Mouse (Mus musculus): ENCODE data around the gene Noct. TPM values are rescaled to one million over a fixed set of nuclear protein-coding genes. Genes with fewer than 3 reads are reported as not detected.
"Not testable (repeated sequence)": the region's sequence is repeated elsewhere in the genome, so short reads cannot be mapped to it uniquely, and the experiment has no call there.

Noct gene
- 8.5 and 9.3 TPM in 2 replicates for polyA plus RNA-seq (2015; fragmentation: Nextera tagmentation; extraction: Ambion mirVana)

GRCm38 (mm10) chr3:51224363-51225225 lies at the start of gene Noct:
Noct (plus strand) TSS chr3:51224447.
- Histone ChIP-seq H3K27me3 (replicated peaks) (no peaks in the 10 kb centered on the region), H3K9me3 (no peaks in the 10 kb centered on the region), H3K4me1 (no peaks in the 10 kb centered on the region), H3K4me3 (replicated peaks) (peak within 1 kb of the TSS; percentile 94), H3K4me2 (peak within 1 kb of the TSS; percentile 71), H3K9ac (peak within 1 kb of the TSS; percentile 82), H3K27ac (peak within 1 kb of the TSS; percentile 92), H3K36me3 (no peaks in the 10 kb centered on the region)
- ATAC-seq (ENCODE audit: insufficient read depth, low FRiP score, low read depth) = peak; percentile 90
- under 1% methylated on average over 96 of the region's 100 CpGs for WGBS

GRCm38 (mm10) chr3:51178158-51178557 lies 46.1 kb upstream of the Noct start:
- no peak for ATAC-seq (ENCODE audit: insufficient read depth, low FRiP score, low read depth)
- H3K36me3 ChIP-seq = no peaks in the 10 kb centered on the region

GRCm38 (mm10) chr3:51179460-51180146 lies 44.6 kb upstream of the Noct start:
- H3K9me3 ChIP-seq = no peaks in the 10 kb centered on the region
- H3K36me3 ChIP-seq = no peaks in the 10 kb centered on the region
- H3K27me3 ChIP-seq (replicated peaks) = no peaks in the 10 kb centered on the region
- no peak for ATAC-seq (ENCODE audit: insufficient read depth, low FRiP score, low read depth)
- H3K27ac ChIP-seq = no peak overlapping the region
- H3K9ac ChIP-seq = no peak overlapping the region
- no peak overlapping the region for H3K4me2 ChIP-seq
- 0 out of 2 replicates have a peak, but pooled peaks cover 3% of the 10 kb centered on the region for H3K4me1 ChIP-seq
- no peak overlapping the region for H3K4me3 ChIP-seq (replicated peaks)
- 89% methylated on average over 6 of the region's 6 CpGs for WGBS

More at GRCm38 (mm10) chr3:51178158-51178557, 46.1 kb upstream of the Noct start:
- WGBS = 40% methylated on average over 10 of the region's 10 CpGs
- 0 out of 2 replicates have a peak, but pooled peaks cover 3% of the 10 kb centered on the region for H3K4me1 ChIP-seq
- no peak overlapping the region for H3K4me3 ChIP-seq (replicated peaks)
- no peaks in the 10 kb centered on the region for H3K27me3 ChIP-seq (replicated peaks)
- no peak overlapping the region for H3K27ac ChIP-seq
- H3K4me2 ChIP-seq = no peak overlapping the region
- H3K9ac ChIP-seq = no peak overlapping the region
- H3K9me3 ChIP-seq = no peaks in the 10 kb centered on the region

- no peaks in the 10 kb centered on the region for H3K27me3 ChIP-seq (replicated peaks)
- no peaks in the 10 kb centered on the region for H3K4me1 ChIP-seq
- H3K9me3 ChIP-seq = no peaks in the 10 kb centered on the region
- H3K27ac ChIP-seq = no peak overlapping the region
- no peak overlapping the region for H3K9ac ChIP-seq
- 80% methylated on average over 8 of the region's 8 CpGs for WGBS
- no peaks in the 10 kb centered on the region for H3K36me3 ChIP-seq
- H3K4me2 ChIP-seq = no peak overlapping the region
- no peak overlapping the region for H3K4me3 ChIP-seq (replicated peaks)
- no peak for ATAC-seq (ENCODE audit: insufficient read depth, low FRiP score, low read depth)
These were observed 43.8 kb upstream of the Noct start for GRCm38 (mm10) chr3:51180341-51180940.

- Histone ChIP-seq H3K36me3 (no peaks in the 10 kb centered on the region), H3K4me3 (replicated peaks) (no peak overlapping the region), H3K4me2 (no peak overlapping the region), H3K27me3 (replicated peaks) (no peaks in the 10 kb centered on the region), H3K9ac (no peak overlapping the region), H3K27ac (no peak overlapping the region), H3K4me1 (no peaks in the 10 kb centered on the region), H3K9me3 (no peaks in the 10 kb centered on the region)
- no peak for ATAC-seq (ENCODE audit: insufficient read depth, low FRiP score, low read depth)
- WGBS = 76% methylated on average over 5 of the region's 5 CpGs
These were observed 41.8 kb upstream of the Noct start for GRCm38 (mm10) chr3:51182455-51182854.

GRCm38 (mm10) chr3:51183508-51183907 lies 40.7 kb upstream of the Noct start:
- not testable (repeated sequence) for H3K4me1 ChIP-seq; H3K9me3 ChIP-seq; ATAC-seq (ENCODE audit: insufficient read depth, low FRiP score, low read depth); H3K27me3 ChIP-seq (replicated peaks); H3K4me3 ChIP-seq (replicated peaks); H3K36me3 ChIP-seq; H3K27ac ChIP-seq; H3K4me2 ChIP-seq; H3K9ac ChIP-seq
- 52% methylated on average over 1 of the region's 1 CpGs for WGBS

GRCm38 (mm10) chr3:51183967-51184366 lies 40.3 kb upstream of the Noct start:
- 87% methylated on average over 3 of the region's 3 CpGs for WGBS
- not testable (repeated sequence) for ATAC-seq (ENCODE audit: insufficient read depth, low FRiP score, low read depth); H3K4me2 ChIP-seq

GRCm38 (mm10) chr3:51184715-51185114 lies 39.5 kb upstream of the Noct start:
- Histone ChIP-seq H3K4me3 (replicated peaks) (no peak overlapping the region), H3K36me3 (no peaks in the 10 kb centered on the region), H3K9ac (no peak overlapping the region), H3K4me2 (no peak overlapping the region), H3K27me3 (replicated peaks) (no peaks in the 10 kb centered on the region), H3K27ac (no peak overlapping the region), H3K4me1 (no peaks in the 10 kb centered on the region), H3K9me3 (no peaks in the 10 kb centered on the region)
- WGBS = 73% methylated on average over 10 of the region's 10 CpGs
- ATAC-seq (ENCODE audit: insufficient read depth, low FRiP score, low read depth) = no peak

More at GRCm38 (mm10) chr3:51183967-51184366, 40.3 kb upstream of the Noct start:
- H3K9ac ChIP-seq; H3K27ac ChIP-seq; H3K36me3 ChIP-seq; H3K4me3 ChIP-seq (replicated peaks); H3K9me3 ChIP-seq; H3K27me3 ChIP-seq (replicated peaks); H3K4me1 ChIP-seq: not testable (repeated sequence)

- ATAC-seq (ENCODE audit: insufficient read depth, low FRiP score, low read depth) = no peak
- WGBS = 88% methylated on average over 7 of the region's 7 CpGs
These were observed 38.8 kb upstream of the Noct start for GRCm38 (mm10) chr3:51185406-51185805.

GRCm38 (mm10) chr3:51194075-51194474 lies 30.2 kb upstream of the Noct start:
- Histone ChIP-seq H3K36me3 (no peaks in the 10 kb centered on the region), H3K4me1 (peaks cover 6% of the 10 kb centered on the region; the same call in 1 of the 2 replicates), H3K9me3 (no peaks in the 10 kb centered on the region), H3K27ac (no peak overlapping the region), H3K4me3 (replicated peaks) (no peak overlapping the region), H3K9ac (no peak overlapping the region), H3K27me3 (replicated peaks) (no peaks in the 10 kb centered on the region), H3K4me2 (no peak overlapping the region)
- ATAC-seq (ENCODE audit: insufficient read depth, low FRiP score, low read depth) = no peak
- WGBS = 45% methylated on average over 6 of the region's 6 CpGs

More at GRCm38 (mm10) chr3:51185406-51185805, 38.8 kb upstream of the Noct start:
- Histone ChIP-seq H3K9me3 (no peaks in the 10 kb centered on the region), H3K27me3 (replicated peaks) (no peaks in the 10 kb centered on the region), H3K36me3 (no peaks in the 10 kb centered on the region), H3K4me2 (no peak overlapping the region), H3K27ac (no peak overlapping the region), H3K9ac (no peak overlapping the region), H3K4me1 (no peaks in the 10 kb centered on the region), H3K4me3 (replicated peaks) (no peak overlapping the region)

GRCm38 (mm10) chr3:51195321-51195720 lies 28.9 kb upstream of the Noct start:
- Histone ChIP-seq H3K27me3 (replicated peaks) (no peaks in the 10 kb centered on the region), H3K36me3 (no peaks in the 10 kb centered on the region), H3K27ac (0 out of 2 replicates have a peak overlapping the region, but pooled peaks have one; percentile 14), H3K4me1 (peaks cover 6% of the 10 kb centered on the region; the same call in 1 of the 2 replicates), H3K9ac (no peak overlapping the region), H3K4me2 (peak overlapping the region; percentile 40), H3K4me3 (replicated peaks) (no peak overlapping the region), H3K9me3 (no peaks in the 10 kb centered on the region)
- 28% methylated on average over 8 of the region's 8 CpGs for WGBS
- ATAC-seq (ENCODE audit: insufficient read depth, low FRiP score, low read depth) = peak; percentile 51; the same call in 1 of the 2 replicates

Data from stomach, embryonic 15.5 days (tissue).